Mouse (Mus musculus) brain, adult 2 months (tissue): ENCODE results near the gene Arih2.

Experiments used
- DNase-seq: peaks from one replicate; pipeline ENCODE4 v3.0.0; 2011; ENCODE audit warnings: low read depth, low spot score

Arih2 gene

DNA sequence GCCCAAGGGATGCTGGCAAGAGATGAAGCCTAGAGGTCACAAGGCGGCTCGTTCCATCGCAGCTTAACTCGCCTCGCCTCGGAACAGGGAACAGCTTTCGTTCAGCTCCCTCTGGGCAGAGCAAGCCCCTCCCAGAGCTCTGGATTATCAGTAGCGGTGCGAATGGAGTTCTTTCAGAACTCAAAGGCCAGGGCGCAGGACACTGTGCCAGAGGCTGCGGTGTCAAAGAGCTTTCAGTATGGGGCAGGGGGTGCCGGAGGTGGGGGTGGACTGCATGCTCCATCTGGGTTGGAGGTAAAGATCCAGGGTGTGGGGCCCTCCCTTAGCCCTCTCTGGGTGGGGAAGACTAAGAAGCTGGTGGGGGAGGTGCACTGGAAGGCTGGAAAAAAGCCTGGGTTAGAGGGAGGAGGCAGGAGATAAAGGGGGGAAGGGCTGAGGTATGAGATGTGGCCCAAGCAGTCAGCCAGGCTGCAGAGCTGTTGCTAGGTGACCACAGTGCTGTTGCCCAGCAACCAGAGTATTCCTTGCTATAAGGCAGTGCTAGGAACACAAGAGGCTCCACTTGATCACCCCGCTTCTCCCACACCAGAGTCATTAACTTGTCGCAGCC lies 61.5 kb downstream of the Arih2 start:
- DNase-seq, result peak; percentile 98

GRCm38 (mm10) chr9:108579344-108579690 lies 69.9 kb downstream of the Arih2 start:
- DNase-seq, result no peak

- peak; percentile 98 for DNase-seq
Measured at GRCm38 (mm10) chr9:108578545-108579343, 70.4 kb downstream of the Arih2 start, which contains the start of gene Wdr6. TSS of gene Wdr6 (minus strand) at chr9:108578739.

GRCm38 (mm10) chr9:108577934-108578544 lies 71.1 kb downstream of the Arih2 start:
- DNase-seq, result peak; percentile 62

DNA sequence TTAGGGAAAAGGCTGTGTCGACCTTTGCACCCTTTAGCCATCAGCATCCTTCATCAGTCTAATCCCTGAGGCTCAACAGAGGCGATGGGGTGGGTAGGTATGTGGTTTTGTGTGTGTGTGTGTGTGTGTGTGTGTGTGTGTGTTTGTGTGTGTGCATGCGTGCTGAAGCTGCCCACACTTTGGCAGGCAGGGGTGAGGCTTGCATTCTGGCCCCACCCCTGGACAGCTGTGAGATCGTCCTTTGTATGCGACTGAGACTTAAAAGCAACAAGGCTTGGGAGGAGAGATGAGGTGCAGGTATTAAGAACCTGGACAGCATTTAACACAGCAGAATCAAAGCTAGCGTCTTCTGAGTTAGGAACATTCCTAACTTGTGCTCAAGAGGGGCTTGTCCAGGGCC lies 72.2 kb downstream of the Arih2 start:
- DNase-seq, result no peak

GRCm38 (mm10) chr9:108575321-108576297 lies 73.6 kb downstream of the Arih2 start:
- no peak for DNase-seq

DNA sequence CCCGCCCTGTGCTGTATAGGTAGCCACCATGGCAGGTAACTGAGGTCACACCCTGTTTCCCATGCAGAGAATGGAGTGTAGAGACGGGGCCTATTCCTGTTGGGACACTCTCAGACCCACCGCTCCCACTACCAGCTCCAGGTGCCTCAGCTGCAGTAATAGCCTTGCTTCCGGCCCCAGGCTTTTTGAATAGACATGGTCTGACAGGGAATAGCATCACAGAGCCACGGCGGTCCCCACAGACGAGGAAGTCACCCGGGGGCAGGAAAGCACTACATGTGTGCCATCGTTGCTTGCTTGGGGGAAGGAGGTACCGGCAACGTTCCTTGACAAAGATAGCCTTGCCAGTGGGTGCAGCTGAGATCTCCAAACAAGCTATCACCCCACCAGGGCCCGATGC lies 74.3 kb downstream of the Arih2 start:
- DNase-seq, result no peak

DNA sequence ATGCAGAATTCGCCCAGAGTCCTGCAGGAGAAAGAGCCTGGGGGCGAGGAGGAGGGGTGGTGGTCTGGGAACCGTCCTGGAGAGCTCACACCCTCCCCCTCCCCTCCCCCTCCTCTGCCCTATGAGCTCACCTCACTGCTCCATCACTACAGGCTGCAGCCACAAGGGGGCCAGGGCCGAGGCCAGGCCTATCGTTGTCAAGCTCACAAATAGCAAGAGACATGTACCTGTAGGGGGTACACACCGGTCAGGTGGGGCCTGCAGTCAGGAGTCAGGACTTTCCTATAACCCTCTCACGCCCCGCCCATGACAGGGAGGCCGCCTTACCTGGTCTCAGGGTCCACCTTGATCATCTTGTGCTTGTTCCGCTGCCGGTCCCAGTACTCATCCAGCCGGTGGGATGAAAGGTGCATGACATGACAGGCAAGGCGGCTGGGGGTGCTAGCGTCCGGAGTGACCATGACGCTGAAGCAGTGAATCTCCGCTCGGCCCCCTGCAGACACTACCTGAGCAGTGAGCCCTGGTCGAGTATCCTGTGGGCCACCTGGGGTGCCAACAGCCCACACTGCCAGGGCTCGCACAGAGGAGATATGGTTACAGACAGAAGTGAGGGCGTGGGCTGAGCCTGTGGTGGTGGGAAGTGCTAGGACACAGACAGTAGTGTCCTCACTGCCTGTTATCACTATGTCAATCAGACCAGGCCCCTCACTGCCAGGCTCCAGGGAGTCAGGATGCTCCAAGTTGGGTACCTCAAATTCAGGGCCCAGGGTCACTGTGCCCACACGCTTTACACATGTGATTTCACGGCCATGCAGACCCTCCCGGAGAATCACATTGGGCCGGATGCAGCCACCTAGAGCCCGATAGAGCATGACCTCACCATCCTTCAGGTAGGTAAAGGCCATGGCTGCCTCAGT lies 75.2 kb downstream of the Arih2 start:
- DNase-seq, result peak; percentile 69

- DNase-seq, result no peak
Measured at GRCm38 (mm10) chr9:108572321-108572720, 76.9 kb downstream of the Arih2 start.

GRCm38 (mm10) chr9:108571401-108571973 lies 77.7 kb downstream of the Arih2 start:
- no peak for DNase-seq

GRCm38 (mm10) chr9:108570207-108570896 lies 78.8 kb downstream of the Arih2 start:
- peak; percentile 86 for DNase-seq

DNA sequence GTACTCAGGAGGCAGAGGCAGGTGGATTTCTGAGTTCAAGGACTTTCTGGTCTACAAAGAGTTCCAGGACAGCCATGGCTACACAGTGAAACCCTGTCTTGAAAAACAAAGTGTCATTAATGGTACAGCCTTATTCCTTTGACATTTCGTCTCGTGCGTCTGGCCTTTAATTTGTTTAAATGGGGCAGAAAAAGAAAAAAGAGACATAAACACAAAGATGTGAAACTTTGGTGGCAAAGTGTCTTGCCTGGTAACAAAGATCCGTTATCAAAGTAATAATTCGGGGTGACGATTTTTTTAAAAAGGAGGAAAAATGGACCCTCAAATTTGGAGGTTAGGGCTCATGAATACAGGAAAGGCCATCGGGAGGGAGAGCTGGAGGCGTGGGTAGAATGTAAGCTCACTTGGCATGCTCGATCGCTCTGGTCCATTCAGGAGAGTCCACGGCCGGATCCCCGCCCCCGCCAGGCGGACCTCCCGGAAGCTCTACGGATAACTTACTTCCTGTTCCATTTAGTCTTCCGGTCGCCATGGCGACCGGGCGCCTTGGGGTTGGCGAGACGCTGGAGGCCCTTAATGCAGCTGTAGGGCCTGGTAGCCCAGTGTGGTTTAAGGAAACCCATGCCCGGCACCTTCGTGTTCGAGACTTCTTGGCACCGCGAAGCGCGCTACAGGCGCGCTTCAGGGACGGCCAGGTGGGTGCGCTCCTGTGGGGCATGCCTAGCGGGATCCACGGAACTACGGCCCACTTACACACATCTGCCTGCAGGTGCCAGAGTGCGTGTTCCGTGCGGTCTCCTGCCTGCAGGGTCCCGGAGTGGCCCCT lies 79.6 kb downstream of the Arih2 start, which contains the start of gene Dalrd3:
Gene Dalrd3, plus strand, starts transcription at position 506 of the 826 bp plus-strand sequence.
- DNase-seq, result peak; percentile 97

GRCm38 (mm10) chr9:108568511-108568921 lies 80.7 kb downstream of the Arih2 start:
- DNase-seq, result no peak

- no peak for DNase-seq
Measured at GRCm38 (mm10) chr9:108567931-108568419, 81.2 kb downstream of the Arih2 start.

- peak; percentile 98 for DNase-seq
Measured at GRCm38 (mm10) chr9:108566815-108567776, 82.1 kb downstream of the Arih2 start, which contains the start of gene Ndufaf3. TSS of gene Ndufaf3 (minus strand) at chr9:108567434.

DNA sequence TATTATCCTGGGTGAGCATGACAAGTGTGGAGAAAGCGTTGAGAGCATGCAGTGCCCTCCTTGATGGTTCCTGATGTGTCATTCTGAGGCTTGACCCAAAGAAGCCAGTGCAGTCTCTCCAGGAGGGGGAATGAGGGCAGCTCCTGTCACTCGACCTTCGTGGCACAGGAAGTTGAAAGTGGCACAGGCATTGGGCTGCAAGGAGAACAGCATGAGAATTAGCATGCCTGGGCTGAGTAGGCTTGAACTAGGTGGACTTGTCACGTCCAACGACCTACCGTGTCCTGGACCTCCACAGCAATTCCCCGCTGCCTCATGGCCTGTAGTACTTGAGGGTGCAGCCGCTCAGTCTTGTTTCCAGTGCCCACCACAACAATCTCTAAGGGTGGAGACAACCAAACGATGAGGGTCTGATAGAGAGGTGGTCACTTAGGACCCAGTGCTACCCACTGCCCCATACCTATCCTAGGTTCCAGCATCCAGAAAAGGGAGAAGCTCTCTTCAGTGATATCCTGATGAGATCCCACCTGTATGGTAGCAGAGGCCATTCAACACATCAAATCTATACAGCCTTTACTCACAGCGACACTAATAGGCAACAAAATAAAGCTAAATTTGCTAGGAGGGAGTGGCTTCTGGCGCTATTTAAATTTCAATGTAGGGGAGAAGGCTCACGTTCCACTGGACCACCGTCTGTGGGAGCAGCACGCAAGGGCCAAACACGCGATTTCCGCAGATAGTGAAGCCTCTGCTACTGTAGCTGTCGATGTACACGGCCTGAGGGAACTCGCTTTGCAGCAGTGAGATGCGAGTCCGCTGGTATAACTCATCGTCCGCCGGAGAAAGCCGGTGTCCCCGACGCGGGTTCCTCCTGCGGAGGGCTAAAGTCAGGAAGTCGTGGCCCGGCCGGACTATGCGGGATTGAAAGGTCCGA lies 83.0 kb downstream of the Arih2 start:
- DNase-seq, result no peak
